Mouse (Mus musculus) heart, adult 2 months (tissue): Measurements from ENCODE around the gene Cdh5. TPM values are rescaled to one million over a fixed set of nuclear protein-coding genes. Genes with fewer than 3 reads are reported as not detected.

ENCODE experiments used
- DNase-seq, 2 experiments: peaks; one replicate each; pipeline ENCODE4 v3.0.0; 2021
- H3K27ac ChIP-seq: fragments of 200-600 bp; 2 replicates; pipeline ENCODE4 v1.8.1; 2022
- H3K27me3 ChIP-seq: fragments of 200-500 bp; 2 replicates; pipeline ENCODE4 v1.6.1; 2012; ENCODE audit warnings: mild to moderate bottlenecking, low read length, inconsistent platforms, mixed read lengths; ENCODE audit not compliant: control insufficient read depth, insufficient read depth
- H3K36me3 ChIP-seq: fragments of 200-500 bp; 2 replicates; pipeline ENCODE4 v1.6.1; 2012; ENCODE audit warnings: low read length, inconsistent platforms; ENCODE audit not compliant: control insufficient read depth, insufficient read depth
- H3K4me1 ChIP-seq: fragments of 200-500 bp; 2 replicates; pipeline ENCODE4 v1.6.1; 2011; ENCODE audit warnings: low read length; ENCODE audit not compliant: control insufficient read depth, insufficient read depth
- H3K4me3 ChIP-seq: fragments of 200-600 bp; 2 replicates; pipeline ENCODE4 v1.8.1; 2022
- H3K79me2 ChIP-seq: fragments of 200-500 bp; replicated peaks from 2 replicates; pipeline ENCODE4 v1.6.1; 2012; ENCODE audit warnings: mild to moderate bottlenecking, inconsistent platforms, low read length, moderate library complexity, mixed read lengths; ENCODE audit not compliant: control insufficient read depth, insufficient read depth
- H3K9ac ChIP-seq: fragments of 200-500 bp; 2 replicates; pipeline ENCODE4 v1.6.1; 2012; ENCODE audit warnings: low read depth, mild to moderate bottlenecking, control low read depth, inconsistent platforms, low read length, mixed read lengths
- CTCF ChIP-seq: fragments of 200-600 bp; IDR thresholded peaks from 2 replicates; pipeline ENCODE4 v1.8.1; 2022; ENCODE audit warnings: antibody characterized with exemption, mild to moderate bottlenecking, moderate library complexity
- EP300 ChIP-seq: fragments of 200-500 bp; IDR thresholded peaks from 2 replicates; pipeline ENCODE4 v1.6.1; 2011; ENCODE audit warnings: low read depth, low read length, control low read depth; ENCODE audit not compliant: insufficient read depth
- POLR2A ChIP-seq: fragments of 200-500 bp; IDR thresholded peaks from 2 replicates; pipeline ENCODE4 v1.6.1; 2011; ENCODE audit warnings: mild to moderate bottlenecking, low read depth, low read length, control low read depth; ENCODE audit not compliant: insufficient read depth
- WGBS: fragments of 180-500 bp; shearing (Covaris S2); methylation state at CpG from one replicate; pipeline ENCODE4 v1.1.7; 2018; 5-methylcytosine and 5-hydroxymethylcytosine counted together
- intact Hi-C: fragments of 180-260 bp; cut with DNase I; formaldehyde crosslinking; loops from one replicate; pipeline ENCODE4 v1.15.1; 2025
- polyA plus RNA-seq: library from polyadenylated mRNA; depleted of rRNA; stranded (reverse); fragments of >200 nt; gene quantifications from 2 replicates; pipeline ENCODE4 v1.2.3, GENCODE M21; 2012
- total RNA-seq, 2 experiments: library from RNA; stranded (reverse); gene quantifications; 2 replicates each; pipeline ENCODE4 v1.2.3; 2021

Gene Cdh5
- total and polyA plus RNA-seq, 3 experiments, result 112 to 115 (median 113) TPM

GRCm38 (mm10) chr8:104146717-104147494, 45.5 kb downstream of the Cdh5 start:
- Histone ChIP-seq H3K79me2 (no peaks in the 10 kb centered on the region), H3K4me3 (no peak overlapping the region), H3K4me1 (peaks cover 5% of the 10 kb centered on the region), H3K27ac (no peak overlapping the region), H3K9ac (no peak overlapping the region), H3K27me3 (no peaks in the 10 kb centered on the region), H3K36me3 (no peaks in the 10 kb centered on the region)
- TF ChIP-seq POLR2A (no peak), EP300 (no peak), CTCF (no peak)
- intact Hi-C loops, result loop anchor here (1.0 to 5.0 kb wide), 4 partner anchors 24 to 195 kb away; partner anchors contain the start of gene Bean1
- 83% methylated on average over 15 of the region's 15 CpGs for WGBS
- DNase-seq, result no peak

DNA sequence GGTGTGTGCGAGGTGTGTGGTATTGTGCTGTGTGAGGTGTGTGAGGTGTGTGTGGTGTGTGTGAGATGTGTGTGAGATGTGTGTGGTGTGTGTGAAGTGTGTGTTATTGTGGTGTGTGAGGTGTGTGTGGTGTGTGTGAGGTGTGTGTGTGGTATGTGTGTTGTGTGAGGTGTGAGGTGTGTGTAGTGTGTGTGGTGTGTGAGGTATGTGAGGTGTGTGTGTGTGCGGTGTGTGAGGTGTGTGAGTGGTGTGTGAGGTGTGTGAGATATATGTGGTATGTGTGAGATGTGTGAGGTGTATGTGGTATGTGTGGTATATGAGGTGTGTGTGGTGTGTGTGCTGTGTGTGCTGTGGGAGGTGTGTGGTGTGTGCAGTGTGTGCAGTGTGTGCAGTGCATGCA, 46.5 kb downstream of the Cdh5 start:
- WGBS, result 91% methylated on average over 2 of the region's 2 CpGs
- DNase-seq, result no peak
- intact Hi-C loops, result loop anchor here (2.0 to 5.0 kb wide), 3 partner anchors 23 to 194 kb away; partner anchors contain the start of gene Bean1

GRCm38 (mm10) chr8:104160731-104161130, 59.3 kb downstream of the Cdh5 start:
- H3K27ac ChIP-seq, result no peak overlapping the region
- H3K4me1 ChIP-seq, result no peaks in the 10 kb centered on the region
- H3K9ac ChIP-seq, result no peak overlapping the region
- TF ChIP-seq EP300 (no peak), CTCF (no peak), POLR2A (no peak)
- intact Hi-C loops, result no loop called here
- H3K79me2 ChIP-seq, result no peaks in the 10 kb centered on the region
- no peaks in the 10 kb centered on the region for H3K27me3 ChIP-seq
- H3K36me3 ChIP-seq, result no peaks in the 10 kb centered on the region
- DNase-seq, result no peak
- H3K4me3 ChIP-seq, result no peak overlapping the region
- WGBS, result 71% methylated on average over 5 of the region's 5 CpGs

More for the DNA sequence above, 46.5 kb downstream of the Cdh5 start:
- H3K79me2 ChIP-seq, result no peaks in the 10 kb centered on the region
- H3K4me3 ChIP-seq, result no peak overlapping the region
- peaks cover 5% of the 10 kb centered on the region for H3K4me1 ChIP-seq
- no peaks in the 10 kb centered on the region for H3K36me3 ChIP-seq
- no peak overlapping the region for H3K9ac ChIP-seq
- H3K27ac ChIP-seq, result no peak overlapping the region
- H3K27me3 ChIP-seq, result no peaks in the 10 kb centered on the region
- TF ChIP-seq CTCF (no peak), EP300 (no peak), POLR2A (no peak)

GRCm38 (mm10) chr8:104169461-104169860, 68.0 kb downstream of the Cdh5 start:
- TF ChIP-seq CTCF, result no peak
- TF ChIP-seq POLR2A, result no peak
- no peak for TF ChIP-seq EP300

GRCm38 (mm10) chr8:104170118-104171049, 69.0 kb downstream of the Cdh5 start, which contains the start of gene Bean1:
Gene Bean1, plus strand, starts transcription at chr8:104170442.
- Histone ChIP-seq H3K27me3 (peaks cover 4% of the 10 kb centered on the region), H3K4me1 (no peaks in the 10 kb centered on the region; the same call in 1 of the 2 replicates), H3K79me2 (no peaks in the 10 kb centered on the region), H3K27ac (no peak within 1 kb of the TSS; the same call in 1 of the 2 replicates), H3K4me3 (peak within 1 kb of the TSS; percentile 65), H3K36me3 (no peaks in the 10 kb centered on the region), H3K9ac (peak within 1 kb of the TSS; percentile 67)
- WGBS, result 4% methylated on average over 80 of the region's 87 CpGs
- intact Hi-C loops, result loop anchor here (2.0 kb wide), 1 partner anchor 24 kb away; no protein-coding TSS in a partner anchor
- TF ChIP-seq CTCF, result no peak
- TF ChIP-seq EP300, result no peak
- DNase-seq, result peak; percentile 77 to 79

More at GRCm38 (mm10) chr8:104169461-104169860, 68.0 kb downstream of the Cdh5 start:
- Histone ChIP-seq H3K27ac (no peak overlapping the region), H3K4me3 (no peak overlapping the region), H3K79me2 (no peaks in the 10 kb centered on the region), H3K27me3 (peaks cover 4% of the 10 kb centered on the region), H3K36me3 (no peaks in the 10 kb centered on the region), H3K9ac (no peak overlapping the region), H3K4me1 (no peaks in the 10 kb centered on the region; the same call in 1 of the 2 replicates)
- no peak for DNase-seq
- 88% methylated on average over 3 of the region's 3 CpGs for WGBS
- intact Hi-C loops, result no loop called here
